Mouse (Mus musculus) T-cell, adult 66 days (primary cell): ENCODE results near the gene Mtnr1b. TPM values are rescaled to one million over a fixed set of nuclear protein-coding genes. Genes with fewer than 3 reads are reported as not detected.

ENCODE experiments used
- total RNA-seq, 2 experiments: library from RNA; stranded (reverse); gene quantifications; 3 replicates in 1 of 2; 4 replicates in 1 of 2; pipeline ENCODE4 v1.2.4; 2023

Mtnr1b gene
- total RNA-seq: not detected

DNA sequence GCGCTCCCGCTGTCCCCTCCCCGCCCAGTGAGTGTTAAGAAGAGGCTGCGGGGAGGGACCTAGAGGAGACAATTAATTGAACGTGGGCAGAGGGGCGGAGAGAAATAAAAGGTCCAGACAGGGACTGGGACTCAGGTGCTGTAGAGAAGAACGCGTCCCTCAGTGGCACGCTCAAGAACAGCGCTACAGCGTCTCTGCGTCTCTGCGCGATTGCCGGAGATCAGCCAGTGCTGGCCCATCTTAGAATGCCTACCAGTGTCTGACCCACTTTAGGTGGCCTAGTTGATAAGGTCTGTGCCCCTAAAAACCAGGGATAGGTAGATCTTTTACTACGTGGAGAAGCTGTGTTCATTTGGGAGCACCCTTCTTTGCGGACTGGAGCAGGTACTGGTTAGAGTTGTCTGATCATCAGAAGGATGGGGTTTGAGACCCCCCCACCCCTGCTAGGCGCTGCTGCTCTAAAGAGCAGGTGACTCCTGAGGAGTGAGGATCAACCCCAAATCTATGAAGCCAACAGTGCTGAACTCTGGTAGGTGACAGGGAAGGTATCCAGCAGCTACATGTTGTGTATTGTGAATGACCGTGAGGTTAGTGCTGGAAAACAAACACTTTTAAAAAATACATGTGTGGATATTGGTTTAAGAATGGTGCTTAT is at the start of gene Mtnr1b:
TSS of gene Mtnr1b (minus strand) at position 51 of the 655 bp plus-strand sequence.

Other genes starting within 250 kb of the Mtnr1b start
- gene Deup1, start 246.6 kb downstream of the Mtnr1b start, total RNA-seq: not detected
- 10 to 100 TPM; 12.7 to 13.4 TPM for gene Slc36a4, start 164.8 kb downstream of the Mtnr1b start, total RNA-seq